Mouse (Mus musculus) C2C12 (cell line): ENCODE measurements at regions not wholly inside any gene's neighbourhood (a gene's known extent, or its start where the extent isn't known, plus 50 kb on each side); places are given as distances from the start of the nearest gene placed in this dataset.

Source experiments
- CEBPB ChIP-seq: IDR thresholded peaks from one replicate; pipeline ENCODE4 v1.6.1; 2011; ENCODE audit warnings: low read depth, mild to moderate bottlenecking, control low read depth, moderate library complexity
- CTCF ChIP-seq: IDR thresholded peaks from one replicate; pipeline ENCODE4 v1.5.1; 2011; ENCODE audit not compliant: control insufficient read depth, insufficient read depth, insufficient read length
- MAX ChIP-seq: IDR thresholded peaks from one replicate; pipeline ENCODE4 v1.6.1; 2011; ENCODE audit warnings: mild to moderate bottlenecking, control low read depth
- MYOD1 ChIP-seq: IDR thresholded peaks from one replicate; pipeline ENCODE4 v1.6.1; 2011; ENCODE audit warnings: low read depth; ENCODE audit not compliant: control insufficient read depth, insufficient read length
- MYOG ChIP-seq: IDR thresholded peaks from one replicate; pipeline ENCODE4 v1.6.1; 2011; ENCODE audit not compliant: control insufficient read depth, insufficient read length; ENCODE audit errors: extremely low read depth

GRCm38 (mm10) chr4:56456788-56457187 is 283.1 kb upstream of the Gm26657 start:
- TF ChIP-seq MAX = no peak
- TF ChIP-seq CTCF = no peak
- TF ChIP-seq MYOG = no peak
- TF ChIP-seq MYOD1 = no peak
- no peak for TF ChIP-seq CEBPB
